Mouse (Mus musculus): ENCODE measurements around the gene Hoxd9. TPM values are rescaled to one million over a fixed set of nuclear protein-coding genes. Genes with fewer than 3 reads are reported as not detected.

The Hoxd9 gene
- total RNA-seq, 4 experiments from 2014 or later, result 22.6 to 27.5 (median 23.7) TPM

DNA sequence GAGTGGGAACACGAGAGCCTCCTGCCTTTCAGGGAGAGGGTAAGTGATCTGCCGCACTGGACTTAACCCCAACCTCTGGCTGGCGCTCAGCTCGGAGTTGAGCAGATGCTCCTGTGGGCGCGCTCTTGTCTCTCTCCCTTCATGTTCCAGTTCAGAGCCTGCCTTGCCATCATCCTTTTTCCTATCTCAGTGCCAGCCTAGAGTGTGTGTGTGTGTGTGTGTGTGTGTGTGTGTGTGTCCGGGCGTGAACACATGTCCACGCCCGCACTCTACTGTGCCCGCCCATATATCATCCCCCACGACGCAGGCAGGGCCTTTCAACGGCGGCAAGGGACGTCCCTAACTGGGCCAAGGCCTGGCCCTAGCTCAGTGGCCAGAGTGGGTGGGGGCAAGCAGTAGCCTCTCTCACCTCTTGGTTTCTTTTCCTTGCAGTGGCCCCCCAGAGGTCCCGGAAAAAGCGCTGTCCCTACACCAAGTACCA, 14.0 kb upstream of the Hoxd9 start:
- no peak for DNase-seq (ENCODE audit: low spot score in 2 of 2)

DNA sequence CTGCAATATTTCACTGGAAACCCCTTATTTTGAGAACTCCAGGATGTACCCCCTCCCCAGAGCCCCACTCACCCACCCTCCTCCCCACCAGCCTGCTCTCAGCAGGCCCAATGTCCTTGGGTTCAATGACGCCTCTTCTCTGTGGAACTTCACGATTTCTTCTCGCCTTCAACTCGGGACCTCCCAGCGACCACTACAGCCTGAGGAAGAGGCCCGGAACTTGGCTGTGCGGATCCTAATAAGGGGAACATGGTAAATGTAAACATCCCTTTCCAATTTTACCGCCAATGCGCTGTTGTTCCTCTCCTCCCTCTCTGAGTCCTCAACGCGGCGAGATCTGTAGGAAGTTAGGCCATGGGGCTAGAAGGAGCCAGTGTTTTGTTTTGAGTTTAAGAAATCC, 13.4 kb upstream of the Hoxd9 start:
- no peak for DNase-seq (ENCODE audit: low spot score in 2 of 2)

DNA sequence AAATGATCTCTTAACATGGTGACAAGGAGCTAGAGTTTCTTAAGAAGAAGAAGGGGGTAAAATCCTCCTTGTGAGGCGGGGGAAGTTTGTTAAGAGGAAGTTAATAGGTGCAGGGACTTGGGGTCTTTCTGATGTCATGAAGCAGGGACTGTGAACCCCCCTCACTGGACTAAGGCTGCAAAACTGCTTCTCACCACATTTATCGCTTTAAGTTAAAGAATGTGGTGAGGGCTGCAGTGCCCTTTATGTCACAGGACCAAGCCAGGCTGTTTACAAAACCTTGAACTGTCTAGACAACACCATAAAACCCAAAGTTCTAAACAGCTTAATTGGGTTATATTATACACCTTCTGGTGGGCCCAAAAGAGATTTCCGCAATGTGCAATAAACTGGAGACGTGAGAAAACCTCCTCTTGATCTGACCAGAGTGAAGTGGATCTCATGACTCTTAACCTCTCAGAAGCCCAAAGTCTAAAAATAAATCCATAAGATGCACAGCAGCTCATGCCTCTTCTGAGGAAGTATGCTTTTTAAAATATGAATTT, 12.4 kb upstream of the Hoxd9 start:
- no peak for DNase-seq (ENCODE audit: low spot score in 2 of 2)

DNA sequence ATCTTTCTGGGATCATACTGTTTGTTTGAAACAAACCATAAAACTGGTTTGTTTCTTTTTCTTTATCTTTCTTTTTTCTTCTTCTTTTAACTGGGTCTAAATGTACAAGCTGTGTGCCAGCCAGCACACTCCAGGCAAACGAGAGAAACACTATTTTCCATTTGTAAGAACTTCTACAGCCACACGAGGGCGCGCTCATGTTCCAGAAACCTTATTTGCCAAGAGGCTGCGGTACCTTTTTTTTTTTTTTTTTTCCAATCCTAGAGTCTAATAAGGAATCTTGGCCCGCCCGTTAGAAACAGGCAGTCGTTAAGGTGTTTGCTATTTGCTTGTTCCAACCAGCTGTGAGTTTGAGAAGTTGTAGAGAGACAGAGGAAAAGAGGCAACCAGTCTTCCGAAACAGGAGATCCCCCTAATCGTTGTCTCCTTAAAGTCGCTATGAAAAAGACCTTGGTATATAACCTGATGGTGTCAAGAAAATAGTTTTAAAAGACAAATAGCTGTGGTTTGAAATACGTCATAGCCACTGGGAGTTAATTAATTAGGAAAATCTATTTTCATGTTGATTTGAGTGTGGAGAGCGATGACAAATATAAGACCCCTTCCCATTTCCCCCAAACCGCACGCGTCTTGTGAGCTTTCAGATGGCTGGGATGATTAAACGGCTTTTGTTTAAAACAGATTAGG, 11.1 kb upstream of the Hoxd9 start:
- DNase-seq (ENCODE audit: low spot score in 2 of 2), result peak in 1 of 2 experiments; percentile 55

DNA sequence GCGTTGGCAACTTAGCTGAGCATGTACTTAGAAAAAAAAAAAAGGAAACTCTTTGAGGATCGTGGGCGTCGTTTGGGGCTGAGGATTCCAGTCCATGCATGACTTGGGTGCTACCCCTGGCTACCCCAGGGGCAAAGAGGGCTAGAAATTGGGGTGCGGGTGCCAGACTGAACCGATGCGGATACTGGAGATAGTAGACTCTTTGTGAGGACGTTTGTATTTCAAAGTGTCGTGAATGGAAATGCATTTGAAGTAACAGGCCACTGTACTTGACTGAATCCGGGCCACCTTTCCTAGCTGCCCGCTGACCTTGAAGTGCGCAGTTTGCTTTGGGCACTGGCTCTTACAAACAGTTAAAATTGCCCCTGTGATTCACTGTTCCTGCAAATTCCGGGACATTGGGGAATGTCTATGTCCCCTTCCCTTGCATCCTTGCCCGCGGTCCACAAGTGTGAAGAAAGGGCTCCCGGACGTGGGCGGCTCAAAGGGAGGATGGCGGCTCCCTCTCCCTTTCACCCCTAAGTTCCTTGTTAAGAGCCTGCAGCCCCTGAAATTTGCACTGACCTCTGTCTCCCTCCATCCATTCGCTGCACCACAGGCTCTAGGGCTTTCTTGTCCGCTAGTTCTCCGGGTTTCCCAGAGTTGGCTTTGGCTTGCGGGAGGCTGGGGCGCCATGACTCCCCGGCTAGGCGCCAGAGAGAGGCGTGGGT, 10.4 kb upstream of the Hoxd9 start:
- DNase-seq (ENCODE audit: low spot score in 2 of 2), result no peak

DNA sequence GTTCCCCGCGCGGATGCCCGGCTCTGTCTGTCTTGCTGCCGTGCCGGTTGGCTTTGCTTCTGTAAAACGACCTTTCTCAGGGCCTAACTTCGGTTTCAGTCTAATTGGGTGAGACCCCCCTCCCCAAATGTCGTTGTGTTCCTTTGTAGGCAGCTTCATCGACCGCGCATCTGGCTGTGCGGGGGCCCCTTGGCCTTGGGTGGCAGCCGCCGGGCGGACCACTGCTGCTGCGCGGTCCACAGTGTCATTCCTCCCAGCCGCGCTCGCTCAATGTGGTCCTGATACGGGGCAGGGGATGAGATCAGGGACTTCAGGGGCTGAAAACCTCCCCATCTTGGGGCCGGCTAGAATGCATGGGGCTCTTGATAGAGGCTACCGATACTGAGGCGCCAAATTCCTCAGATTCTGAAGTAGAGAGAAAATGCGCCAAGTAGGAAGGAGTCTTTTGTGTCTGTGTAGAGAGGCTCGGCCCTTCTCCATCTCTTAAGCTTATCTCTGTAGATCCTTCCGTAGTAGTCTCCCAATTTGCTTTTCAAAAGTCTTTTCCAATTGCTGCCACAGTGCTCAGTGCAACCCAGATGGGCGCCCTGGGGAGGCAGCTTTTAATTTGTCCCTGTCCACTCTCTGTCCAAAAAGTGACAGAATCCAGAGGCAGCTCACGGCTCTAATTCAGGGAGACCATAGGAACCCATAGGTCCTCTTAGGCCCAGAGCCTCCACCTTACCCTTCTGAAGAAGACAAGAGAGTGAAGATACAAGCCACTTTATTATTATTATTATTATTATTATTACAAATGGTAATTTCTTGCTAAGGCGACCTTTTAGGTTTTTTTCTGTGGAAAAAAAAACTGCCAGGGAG, 9.6 kb upstream of the Hoxd9 start:
- no peak for DNase-seq (ENCODE audit: low spot score in 2 of 2)

DNA sequence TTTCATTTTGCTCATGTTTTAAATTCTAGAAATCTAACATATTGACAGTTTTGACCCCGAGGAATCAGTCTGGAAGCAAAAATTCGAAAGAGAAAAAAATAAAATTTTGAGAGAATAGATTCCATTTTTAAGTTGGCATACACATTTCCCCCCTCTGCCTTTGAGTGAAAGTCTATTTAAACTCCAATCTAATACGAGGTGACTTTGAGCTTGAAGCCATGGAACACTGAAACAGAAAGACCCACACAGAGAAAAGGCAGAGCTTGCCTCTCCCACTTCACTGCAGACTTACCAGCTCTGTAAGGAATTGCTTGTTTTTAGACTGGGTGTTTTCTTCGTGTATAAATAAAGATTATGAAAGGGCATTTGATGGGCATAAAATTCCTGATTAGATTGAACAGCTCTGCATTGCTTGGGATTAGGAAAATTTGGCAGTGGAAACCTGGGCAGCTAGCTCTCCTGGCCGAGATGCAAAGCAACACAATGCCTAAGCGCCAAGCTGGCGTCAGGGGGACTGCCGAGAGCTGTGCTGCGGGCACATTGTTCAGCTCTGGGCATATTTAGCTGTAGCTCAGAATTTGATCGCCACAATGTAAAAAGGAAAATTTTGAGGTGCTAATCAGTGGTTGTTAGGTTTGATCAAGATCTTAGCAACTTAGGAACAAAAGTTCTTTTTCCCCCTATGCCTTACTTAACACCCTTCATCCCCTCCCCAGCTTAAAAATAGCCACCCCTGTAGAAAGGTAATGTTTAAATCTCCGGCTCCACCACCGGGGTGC, 8.5 kb upstream of the Hoxd9 start:
- no peak for DNase-seq (ENCODE audit: low spot score in 2 of 2)

DNA sequence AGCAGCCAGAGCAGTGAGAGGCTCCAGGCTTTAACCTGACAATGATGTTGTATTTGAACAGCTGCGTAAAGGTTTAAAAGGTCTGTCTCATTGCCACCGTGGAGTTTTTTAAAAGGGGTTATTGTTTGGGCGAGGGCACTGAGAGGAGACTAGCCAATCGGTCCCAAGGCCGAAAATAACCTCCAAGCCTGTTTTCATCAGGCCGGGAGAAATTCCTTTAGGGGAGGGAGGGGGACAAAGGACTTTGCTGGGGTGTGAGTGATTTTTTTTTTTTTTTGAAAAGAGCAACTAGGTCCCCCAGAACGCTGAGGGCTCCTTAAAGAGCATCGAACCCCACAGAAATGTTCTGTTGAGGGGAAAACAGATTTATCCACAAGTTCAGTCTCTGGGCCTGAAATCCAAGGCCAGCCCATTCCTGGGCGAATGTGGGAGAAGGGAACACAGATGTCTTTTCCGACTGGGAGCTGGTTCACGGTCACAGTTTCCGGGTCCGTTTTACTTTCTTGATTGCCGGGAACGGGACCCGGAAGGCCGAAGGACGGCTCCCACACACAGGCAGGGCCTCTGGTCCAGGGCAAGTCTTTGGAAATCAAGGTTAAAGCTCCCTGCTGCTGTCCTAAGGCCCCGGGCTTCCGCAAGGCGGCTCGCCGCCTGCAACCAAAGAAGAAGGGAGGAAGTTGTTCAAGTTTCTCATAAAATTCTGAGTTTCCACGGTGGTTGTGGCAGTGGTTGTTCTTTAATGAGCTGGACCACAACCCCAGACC, 7.8 kb upstream of the Hoxd9 start:
- no peak for DNase-seq (ENCODE audit: low spot score in 2 of 2)

DNA sequence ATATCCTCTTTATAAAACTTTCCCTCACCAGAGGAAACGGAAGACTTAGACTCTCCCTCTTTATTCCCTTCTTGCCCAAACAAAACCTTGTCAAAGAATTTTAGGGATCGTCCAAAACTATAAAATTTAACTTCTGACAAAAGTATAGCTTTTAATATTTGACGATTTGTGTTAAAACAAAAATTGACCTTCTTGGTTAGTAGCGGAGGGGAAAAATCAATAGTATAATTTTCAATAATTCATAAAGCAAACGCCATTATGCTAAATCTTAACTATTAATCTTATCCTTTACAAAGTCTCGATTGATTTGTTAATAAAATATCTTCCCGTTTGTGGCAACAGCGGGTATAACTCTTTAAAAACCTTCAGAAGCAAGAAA, 7.2 kb upstream of the Hoxd9 start:
- DNase-seq (ENCODE audit: low spot score in 2 of 2), result no peak

DNA sequence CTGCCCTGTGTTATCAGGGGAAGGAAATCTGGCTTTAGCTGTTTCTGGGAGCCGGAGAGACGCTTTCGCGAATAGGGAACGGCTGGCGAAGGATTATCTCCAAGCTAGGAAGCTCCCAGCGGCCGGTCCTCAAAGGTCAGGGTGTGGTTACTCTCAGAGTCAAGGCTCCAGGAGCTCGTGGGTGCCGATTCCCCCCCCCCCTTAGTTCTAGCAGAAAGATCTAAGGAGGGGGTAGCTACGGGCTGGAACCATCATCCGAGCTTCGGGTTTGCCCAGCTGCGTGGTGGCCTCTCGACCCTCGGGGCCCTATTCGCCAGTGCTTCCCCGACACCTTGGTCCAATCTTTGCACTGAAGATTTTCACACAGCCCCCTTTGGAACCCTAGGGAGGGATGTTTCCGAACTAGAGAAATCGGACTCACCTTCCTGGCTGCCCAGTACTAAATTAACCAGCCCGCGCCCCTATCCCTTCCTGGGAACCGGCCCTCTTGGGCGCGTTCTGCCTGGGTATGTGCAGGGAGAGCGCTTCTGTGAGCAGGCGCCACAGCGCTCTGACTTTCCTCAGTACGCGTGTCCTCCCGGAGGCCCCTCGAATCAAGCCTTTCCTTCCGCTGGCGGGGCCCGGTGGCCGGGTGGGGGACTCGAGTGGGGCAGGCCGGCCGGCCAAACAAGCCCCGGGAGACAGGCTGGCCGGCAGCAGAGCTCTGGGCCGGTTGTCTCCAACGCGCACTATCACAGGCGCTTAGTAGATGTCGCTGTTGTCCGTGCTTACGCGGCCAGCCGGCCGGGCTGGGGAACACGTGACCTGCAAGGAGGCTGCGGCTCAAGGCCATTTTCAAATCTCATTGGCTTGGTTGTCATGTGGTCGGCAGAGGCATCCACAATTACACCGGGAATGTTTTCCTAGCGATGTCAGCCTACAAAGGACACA, 6.2 kb upstream of the Hoxd9 start, which contains the start of gene Hoxd10:
Gene Hoxd10 (plus strand): TSS at position 903 of the 930 bp plus-strand sequence.
- peak; percentile 62 to 77 for DNase-seq (ENCODE audit: low spot score in 2 of 2)

DNA sequence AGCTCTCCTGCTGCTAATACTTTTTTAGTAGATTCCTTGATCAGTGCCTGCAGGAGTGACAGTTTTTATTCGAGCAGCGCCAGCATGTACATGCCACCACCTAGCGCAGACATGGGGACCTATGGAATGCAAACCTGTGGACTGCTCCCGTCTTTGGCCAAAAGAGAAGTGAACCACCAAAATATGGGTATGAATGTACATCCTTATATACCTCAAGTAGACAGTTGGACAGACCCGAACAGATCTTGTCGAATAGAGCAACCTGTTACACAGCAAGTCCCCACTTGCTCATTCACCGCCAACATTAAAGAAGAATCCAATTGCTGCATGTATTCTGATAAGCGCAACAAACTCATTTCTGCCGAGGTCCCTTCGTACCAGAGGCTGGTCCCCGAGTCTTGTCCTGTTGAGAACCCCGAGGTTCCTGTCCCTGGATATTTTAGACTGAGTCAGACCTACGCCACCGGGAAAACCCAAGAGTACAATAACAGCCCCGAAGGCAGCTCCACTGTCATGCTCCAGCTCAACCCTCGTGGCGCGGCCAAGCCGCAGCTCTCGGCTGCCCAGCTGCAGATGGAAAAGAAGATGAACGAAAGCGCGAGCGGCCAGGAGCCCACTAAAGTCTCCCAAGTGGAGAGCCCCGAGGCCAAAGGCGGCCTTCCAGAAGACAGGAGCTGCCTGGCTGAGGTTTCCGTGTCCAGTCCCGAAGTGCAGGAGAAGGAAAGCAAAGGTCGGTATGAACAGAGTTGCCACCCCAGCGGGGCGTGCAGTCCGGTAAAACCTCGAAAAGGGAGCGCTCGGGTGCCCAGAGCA, 5.3 kb upstream of the Hoxd9 start:
- DNase-seq (ENCODE audit: low spot score in 2 of 2), result no peak

DNA sequence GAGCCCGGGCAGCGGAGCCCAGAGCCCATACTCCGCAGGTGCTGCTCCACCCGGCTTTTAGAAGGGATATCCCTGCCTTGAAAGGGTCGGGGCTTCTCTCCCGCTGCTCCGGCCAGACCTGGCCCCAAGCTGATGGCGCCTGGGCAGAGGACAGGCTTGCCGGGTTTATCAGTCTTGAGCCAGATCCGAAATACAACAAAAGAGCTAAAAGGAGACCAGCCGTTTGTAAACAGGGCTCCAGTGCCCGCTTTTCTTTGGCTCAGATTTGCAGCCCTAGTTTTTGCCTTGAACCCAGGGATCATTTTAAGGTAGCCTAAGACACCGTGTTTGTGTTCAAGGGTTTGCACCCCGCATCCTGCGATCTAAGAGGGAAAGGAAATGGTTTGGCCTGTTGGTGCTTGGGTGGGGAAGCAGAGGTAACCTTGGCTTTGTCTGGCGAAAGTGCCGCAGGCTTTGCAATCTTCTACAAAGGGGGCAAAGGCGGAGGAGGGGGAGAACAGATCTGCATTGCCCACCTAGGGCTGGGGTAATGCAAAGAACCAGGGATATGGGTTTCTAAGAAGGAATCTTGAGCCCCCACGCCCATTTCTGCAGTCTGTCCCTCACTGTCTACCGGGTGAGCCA, 4.6 kb upstream of the Hoxd9 start:
- no peak for DNase-seq (ENCODE audit: low spot score in 2 of 2)

DNA sequence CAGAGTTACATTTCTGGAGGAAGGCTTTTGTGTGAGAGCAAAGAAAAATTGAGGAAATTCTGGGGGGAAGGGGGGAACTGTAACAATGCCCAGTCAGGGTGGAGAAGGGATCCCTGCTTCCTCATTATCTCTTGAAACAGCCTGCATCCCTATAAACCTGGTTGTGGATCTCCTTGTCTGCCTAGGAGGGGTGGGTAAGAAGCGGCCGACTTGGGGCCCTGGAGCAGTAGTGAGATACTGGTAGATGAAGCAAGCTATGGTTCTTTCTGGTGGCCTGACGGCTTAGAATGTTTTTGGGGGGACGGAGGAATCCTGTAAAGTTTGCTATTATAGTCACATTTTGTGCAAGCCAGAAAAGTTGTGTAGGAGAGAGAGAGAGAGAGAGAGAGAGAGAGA, 4.1 kb upstream of the Hoxd9 start:
- DNase-seq (ENCODE audit: low spot score in 2 of 2), result no peak

DNA sequence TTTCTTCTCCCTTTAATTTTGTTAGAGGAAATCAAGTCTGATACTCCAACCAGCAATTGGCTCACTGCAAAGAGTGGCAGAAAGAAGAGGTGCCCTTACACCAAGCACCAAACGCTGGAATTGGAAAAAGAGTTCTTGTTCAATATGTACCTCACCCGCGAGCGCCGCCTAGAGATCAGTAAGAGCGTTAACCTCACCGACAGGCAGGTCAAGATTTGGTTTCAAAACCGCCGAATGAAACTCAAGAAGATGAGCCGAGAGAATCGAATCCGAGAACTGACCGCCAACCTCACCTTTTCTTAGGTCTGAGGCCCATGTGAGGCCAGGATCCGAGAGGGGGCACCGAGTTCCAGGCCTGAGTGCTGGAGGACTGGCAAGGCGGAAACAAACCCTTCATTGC, 3.5 kb upstream of the Hoxd9 start:
- DNase-seq (ENCODE audit: low spot score in 2 of 2), result no peak

DNA sequence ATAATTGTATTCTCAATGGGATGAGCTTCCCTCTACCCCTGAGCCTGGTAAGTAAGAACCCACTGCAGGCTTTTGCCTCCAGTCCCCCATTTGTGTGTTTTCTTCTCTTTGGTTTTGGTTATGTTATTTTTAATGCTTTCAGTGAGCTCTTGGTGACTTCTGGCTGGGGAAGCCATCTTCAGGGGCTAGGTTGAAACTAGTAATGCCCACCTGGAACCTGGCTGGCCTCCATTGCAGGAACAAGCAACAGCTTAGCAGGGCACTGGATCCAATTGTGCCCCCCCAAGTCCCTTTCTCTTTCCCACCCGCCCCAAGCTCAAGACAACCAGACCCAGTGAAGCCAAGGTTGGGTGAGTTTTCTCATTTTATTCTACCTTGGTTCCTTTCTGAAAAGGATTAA, 2.1 kb upstream of the Hoxd9 start:
- DNase-seq (ENCODE audit: low spot score in 2 of 2), result no peak

DNA sequence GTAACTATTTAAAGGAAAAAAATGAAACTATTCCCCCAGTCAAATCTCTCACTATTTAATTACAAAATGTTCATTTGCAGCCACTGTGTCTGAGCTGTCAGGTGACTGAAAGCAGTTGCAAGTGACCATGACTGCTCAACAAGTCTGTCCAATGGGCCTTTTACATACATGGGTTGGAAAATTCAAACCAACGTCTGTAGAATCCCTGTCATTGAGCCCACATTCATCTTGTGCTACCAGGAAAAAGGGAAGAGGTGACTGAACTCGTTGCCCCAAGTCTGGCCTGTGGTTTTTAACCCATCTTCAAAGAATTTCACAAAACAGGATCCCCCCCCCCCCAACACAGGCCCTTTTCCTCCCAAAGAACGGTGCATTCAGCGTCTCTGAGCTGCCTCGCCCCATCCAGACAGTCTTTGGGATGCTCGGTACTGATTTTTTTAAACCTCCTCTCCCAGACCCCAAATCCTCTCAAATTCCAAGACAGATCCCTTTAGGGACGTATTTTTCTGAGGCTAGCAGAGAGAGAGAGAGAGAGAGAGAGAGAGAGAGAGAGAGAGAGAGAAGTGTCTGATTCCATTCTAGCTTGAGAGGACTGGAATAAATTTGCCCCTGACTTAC, 1.6 kb upstream of the Hoxd9 start:
- DNase-seq (ENCODE audit: low spot score in 2 of 2), result no peak
